Mouse (Mus musculus): Measurements from ENCODE around the gene Bcar1. TPM values are rescaled to one million over a fixed set of nuclear protein-coding genes. Genes with fewer than 3 reads are reported as not detected.

Gene Bcar1
- polyA plus RNA-seq (2014; fragmentation: Illumina TruSeq; extraction: RNeasy Lipid Tissue Mini Kit (QIAGEN cat#74804)), result 0.17 TPM

DNA sequence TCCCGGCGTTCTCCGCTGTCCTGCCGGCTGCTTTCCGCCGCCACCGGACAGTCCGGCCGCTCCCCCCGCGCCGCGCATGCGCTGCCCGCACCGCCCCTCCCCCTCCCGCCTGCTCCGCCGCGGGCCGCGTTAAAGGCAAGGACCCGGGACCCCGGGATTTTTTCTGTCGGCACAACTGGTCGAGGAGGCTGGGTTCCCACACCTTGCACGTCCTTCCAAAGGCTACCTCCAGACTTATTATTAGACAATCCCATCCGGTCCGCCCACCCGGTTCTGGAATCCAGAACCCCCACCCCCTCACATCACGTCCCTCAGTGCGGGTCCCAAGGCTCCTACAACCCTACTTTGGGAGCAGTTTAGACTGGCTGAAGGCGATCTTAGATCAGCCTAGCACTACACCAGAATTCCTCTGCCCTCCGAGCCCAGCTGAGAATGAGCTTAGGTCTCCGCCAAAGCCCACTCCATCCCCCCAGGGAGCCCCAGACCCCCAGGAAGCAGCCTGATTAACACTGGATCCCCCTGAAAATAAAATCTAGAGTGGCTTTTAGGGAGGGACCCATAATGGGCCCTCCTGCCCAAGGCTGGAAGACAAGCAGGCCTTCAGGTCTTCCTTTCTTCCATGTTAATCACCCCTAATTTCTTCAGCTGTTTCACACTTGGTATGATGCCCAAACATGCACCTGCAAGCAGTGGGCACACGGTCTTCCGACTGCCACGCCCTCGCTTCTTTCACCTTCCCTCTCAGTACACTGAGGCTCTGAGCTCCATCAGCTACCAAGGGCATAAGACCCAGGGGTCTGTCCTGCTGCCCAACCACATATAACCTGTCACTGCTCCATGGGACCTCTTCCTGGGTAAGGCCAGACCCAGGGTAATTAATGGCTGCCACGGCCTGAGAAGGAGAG lies at the start of gene Bcar1:
Gene Bcar1, minus strand, starts transcription at position 18 of the 905 bp plus-strand sequence.

DNA sequence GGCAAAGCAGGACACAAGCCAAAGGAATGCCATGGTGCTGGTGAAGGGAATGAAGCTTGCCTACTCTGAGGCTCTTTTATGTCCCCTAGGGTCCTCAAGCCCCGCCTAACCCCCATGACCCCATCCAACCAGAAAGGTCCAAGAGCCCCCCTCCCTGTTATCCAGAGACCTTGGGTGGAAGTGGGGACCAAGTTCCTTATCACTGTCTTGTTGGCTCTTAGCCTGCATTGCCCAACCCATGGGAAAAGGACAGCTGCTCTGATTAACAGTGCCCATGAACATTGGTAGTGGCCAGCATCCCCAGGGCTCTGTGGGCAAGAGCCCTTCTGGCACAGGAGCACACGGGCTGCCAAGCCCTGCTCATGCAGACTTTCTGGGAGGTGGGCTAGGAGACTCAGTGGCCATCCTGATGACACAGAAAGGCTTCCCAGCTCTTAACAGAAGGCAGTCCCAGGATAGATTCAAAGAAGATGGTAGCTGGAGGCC lies 52.6 kb downstream of the Bcar1 start, which contains the start of gene Ctrb1:
Gene Ctrb1, minus strand, starts transcription at position 51 of the 486 bp plus-strand sequence.

Other genes with a start within 250 kb of the Bcar1 start
- 21.8 TPM for gene Wdr59, start 221.7 kb downstream of the Bcar1 start, polyA plus RNA-seq (2014; fragmentation: Illumina TruSeq; extraction: RNeasy Lipid Tissue Mini Kit (QIAGEN cat#74804))
- 19.7 TPM for gene Znrf1, start 207.7 kb downstream of the Bcar1 start, polyA plus RNA-seq (2014; fragmentation: Illumina TruSeq; extraction: RNeasy Lipid Tissue Mini Kit (QIAGEN cat#74804))
- gene Ldhd, start 113.4 kb downstream of the Bcar1 start, polyA plus RNA-seq (2014; fragmentation: Illumina TruSeq; extraction: RNeasy Lipid Tissue Mini Kit (QIAGEN cat#74804)), result 1.1 TPM
- 12.9 TPM for gene Zfp1, start 100.4 kb downstream of the Bcar1 start, polyA plus RNA-seq (2014; fragmentation: Illumina TruSeq; extraction: RNeasy Lipid Tissue Mini Kit (QIAGEN cat#74804))
- gene Ctrb1, start 52.8 kb downstream of the Bcar1 start, polyA plus RNA-seq (2014; fragmentation: Illumina TruSeq; extraction: RNeasy Lipid Tissue Mini Kit (QIAGEN cat#74804)), result 2.0 TPM
- 211 TPM for gene Cfdp1, start 110.5 kb upstream of the Bcar1 start, polyA plus RNA-seq (2014; fragmentation: Illumina TruSeq; extraction: RNeasy Lipid Tissue Mini Kit (QIAGEN cat#74804))
- 14.3 TPM for gene Tmem170, start 132.9 kb upstream of the Bcar1 start, polyA plus RNA-seq (2014; fragmentation: Illumina TruSeq; extraction: RNeasy Lipid Tissue Mini Kit (QIAGEN cat#74804))
- gene Chst5, start 166.6 kb upstream of the Bcar1 start, polyA plus RNA-seq (2014; fragmentation: Illumina TruSeq; extraction: RNeasy Lipid Tissue Mini Kit (QIAGEN cat#74804)), result not detected
- 7.2 TPM for gene Tmem231, start 190.1 kb upstream of the Bcar1 start, polyA plus RNA-seq (2014; fragmentation: Illumina TruSeq; extraction: RNeasy Lipid Tissue Mini Kit (QIAGEN cat#74804))
- gene Gabarapl2, start 196.9 kb upstream of the Bcar1 start, polyA plus RNA-seq (2014; fragmentation: Illumina TruSeq; extraction: RNeasy Lipid Tissue Mini Kit (QIAGEN cat#74804)), result 116 TPM
- gene Adat1, start 248.5 kb upstream of the Bcar1 start, polyA plus RNA-seq (2014; fragmentation: Illumina TruSeq; extraction: RNeasy Lipid Tissue Mini Kit (QIAGEN cat#74804)), result 2.3 TPM

All from ovary, adult 10 weeks (tissue).